Mouse (Mus musculus): ENCODE measurements around the gene Ptafr. TPM values are rescaled to one million over a fixed set of nuclear protein-coding genes. Genes with fewer than 3 reads are reported as not detected.
"Not testable (repeated sequence)": the region's sequence is repeated elsewhere in the genome, so short reads cannot be mapped to it uniquely, and the experiment has no call there.

Ptafr gene
- polyA plus RNA-seq, 1 experiment from 2014 or later = 0.25 TPM

DNA sequence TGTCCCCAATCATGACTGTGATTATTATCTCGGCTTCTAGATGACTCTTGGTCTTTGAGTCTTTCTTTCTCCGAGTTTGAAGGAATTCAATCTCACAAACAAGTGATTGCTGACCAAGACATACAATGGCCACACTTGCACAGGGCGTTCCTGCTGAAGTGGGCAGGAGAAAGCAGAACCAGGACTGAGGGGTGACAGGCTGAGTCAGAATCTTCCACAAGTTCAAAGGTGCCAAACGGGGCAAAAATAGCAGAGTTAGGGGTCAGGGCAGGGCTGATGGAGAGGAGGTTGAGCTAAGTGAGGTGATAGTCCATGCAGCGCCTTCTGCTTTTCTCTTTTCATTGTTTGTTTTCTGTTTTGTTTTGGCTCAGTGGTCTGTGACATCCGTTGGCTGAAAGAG is 36.6 kb downstream of the Ptafr start:
- Histone ChIP-seq H3K27ac (ENCODE audit: low read length) (no peak overlapping the region), H3K4me1 (replicated peaks; ENCODE audit: control insufficient read depth, insufficient read depth, low read length) (no peaks in the 10 kb centered on the region), H3K9me3 (ENCODE audit: control insufficient read depth, low read length) (no peaks in the 10 kb centered on the region), H3K4me3 (replicated peaks; ENCODE audit: low read length) (no peak overlapping the region), H3K27me3 (replicated peaks; ENCODE audit: control insufficient read depth, insufficient read depth, low read length) (no peaks in the 10 kb centered on the region), H3K4me2 (ENCODE audit: low read length) (no peak overlapping the region), H3K9ac (replicated peaks; ENCODE audit: low read depth, low read length) (no peak overlapping the region), H3K36me3 (ENCODE audit: control insufficient read depth, insufficient read depth) (no peaks in the 10 kb centered on the region)
- WGBS = 84% methylated on average over 6 of the region's 6 CpGs
- ATAC-seq = no peak

- H3K27me3 ChIP-seq (replicated peaks; ENCODE audit: control insufficient read depth, insufficient read depth, low read length); H3K9me3 ChIP-seq (ENCODE audit: control insufficient read depth, low read length); ATAC-seq; H3K4me3 ChIP-seq (replicated peaks; ENCODE audit: low read length); H3K27ac ChIP-seq (ENCODE audit: low read length); H3K4me2 ChIP-seq (ENCODE audit: low read length); H3K4me1 ChIP-seq (replicated peaks; ENCODE audit: control insufficient read depth, insufficient read depth, low read length); H3K9ac ChIP-seq (replicated peaks; ENCODE audit: low read depth, low read length); H3K36me3 ChIP-seq (ENCODE audit: control insufficient read depth, insufficient read depth): not testable (repeated sequence)
- WGBS = 91% methylated on average over 4 of the region's 5 CpGs
These were observed 37.4 kb downstream of the Ptafr start for GRCm38 (mm10) chr4:132601242-132601641.

DNA sequence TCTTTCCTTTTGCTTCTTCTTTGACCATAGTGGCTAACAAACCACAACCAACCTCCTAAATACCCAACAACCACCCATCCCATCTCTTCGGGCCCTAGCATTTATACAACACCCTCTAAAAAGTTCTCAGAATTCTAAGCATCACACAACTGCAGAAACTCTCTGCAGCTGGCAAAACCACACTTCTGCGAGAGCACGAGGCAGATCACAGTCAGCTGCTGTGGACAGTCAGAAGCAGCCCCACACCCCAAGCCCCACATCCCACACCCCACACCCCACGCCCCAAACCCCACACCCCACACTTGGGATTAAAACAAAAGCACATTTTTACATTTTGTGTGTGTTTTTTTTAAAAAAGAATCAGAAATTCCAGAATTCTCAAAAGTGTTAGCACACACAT is 39.6 kb downstream of the Ptafr start:
- Histone ChIP-seq H3K9me3 (ENCODE audit: control insufficient read depth, low read length) (no peaks in the 10 kb centered on the region), H3K27ac (ENCODE audit: low read length) (no peak overlapping the region), H3K9ac (replicated peaks; ENCODE audit: low read depth, low read length) (no peak overlapping the region), H3K4me1 (replicated peaks; ENCODE audit: control insufficient read depth, insufficient read depth, low read length) (no peaks in the 10 kb centered on the region), H3K27me3 (replicated peaks; ENCODE audit: control insufficient read depth, insufficient read depth, low read length) (no peaks in the 10 kb centered on the region), H3K4me3 (replicated peaks; ENCODE audit: low read length) (no peak overlapping the region), H3K36me3 (ENCODE audit: control insufficient read depth, insufficient read depth) (no peaks in the 10 kb centered on the region), H3K4me2 (ENCODE audit: low read length) (no peak overlapping the region)
- no peak for ATAC-seq
- WGBS = 82% methylated on average over 4 of the region's 4 CpGs

DNA sequence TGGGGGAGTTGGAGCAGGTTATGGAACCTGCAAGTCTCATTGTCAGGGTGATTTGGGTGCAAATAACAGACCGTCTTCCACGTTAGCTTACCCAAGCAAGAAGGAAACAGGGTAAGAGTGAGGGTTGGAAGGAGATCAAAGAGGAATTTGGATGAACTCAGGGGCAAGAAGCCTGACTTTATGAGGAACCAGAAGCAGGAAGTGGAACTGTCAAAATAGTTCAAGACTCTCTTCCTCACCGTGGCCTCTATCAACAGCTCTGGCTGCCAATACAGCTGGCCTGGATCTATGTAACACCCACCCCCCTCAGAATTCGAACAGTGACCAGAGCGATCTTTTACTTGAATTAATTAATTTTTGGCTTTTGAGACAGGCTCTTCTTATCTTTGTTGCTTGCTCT is 41.9 kb downstream of the Ptafr start:
- no peak overlapping the region for H3K4me3 ChIP-seq (replicated peaks; ENCODE audit: low read length)
- H3K9me3 ChIP-seq (ENCODE audit: control insufficient read depth, low read length) = no peaks in the 10 kb centered on the region
- H3K27me3 ChIP-seq (replicated peaks; ENCODE audit: control insufficient read depth, insufficient read depth, low read length) = no peaks in the 10 kb centered on the region
- ATAC-seq = no peak
- H3K4me2 ChIP-seq (ENCODE audit: low read length) = no peak overlapping the region
- H3K27ac ChIP-seq (ENCODE audit: low read length) = no peak overlapping the region
- no peaks in the 10 kb centered on the region for H3K4me1 ChIP-seq (replicated peaks; ENCODE audit: control insufficient read depth, insufficient read depth, low read length)
- H3K9ac ChIP-seq (replicated peaks; ENCODE audit: low read depth, low read length) = no peak overlapping the region
- H3K36me3 ChIP-seq (ENCODE audit: control insufficient read depth, insufficient read depth) = no peaks in the 10 kb centered on the region
- WGBS = 76% methylated on average over 5 of the region's 5 CpGs

- 66% methylated on average over 4 of the region's 4 CpGs for WGBS
These were observed 44.3 kb downstream of the Ptafr start for GRCm38 (mm10) chr4:132608147-132608546.

DNA sequence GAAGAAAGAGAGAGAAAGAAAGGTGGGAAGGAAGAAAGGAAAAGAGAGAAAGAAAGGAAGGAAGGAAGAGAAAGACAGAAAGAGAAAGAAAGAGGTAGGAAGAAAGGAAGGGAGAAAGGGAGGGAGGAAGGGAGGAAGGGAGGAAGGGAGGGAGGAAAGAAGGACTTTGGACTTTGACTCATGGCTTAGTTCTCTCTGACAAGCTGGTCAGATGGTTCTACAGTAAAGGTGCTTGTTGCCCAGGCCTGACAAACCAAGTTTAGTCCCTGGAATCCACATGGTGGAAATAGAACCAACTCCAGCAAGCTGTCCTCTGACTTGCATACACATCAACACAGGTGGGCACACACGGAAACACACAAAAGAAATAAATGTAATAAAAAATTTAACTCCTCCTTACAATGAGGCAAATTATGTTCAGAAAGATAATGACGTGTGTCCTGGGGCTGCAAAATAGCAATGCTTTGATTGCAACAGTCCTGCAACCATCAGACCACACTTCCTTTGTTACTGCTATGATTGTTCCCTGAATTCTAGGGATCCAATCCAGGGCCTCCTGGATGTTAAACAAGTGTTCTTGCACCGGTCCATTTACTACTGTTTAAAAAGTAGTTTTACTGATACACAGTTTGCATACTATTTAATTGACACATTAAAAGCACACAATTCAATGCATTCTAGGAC is 46.6 kb downstream of the Ptafr start:
- H3K4me3 ChIP-seq (replicated peaks; ENCODE audit: low read length) = no peak overlapping the region
- no peaks in the 10 kb centered on the region for H3K36me3 ChIP-seq (ENCODE audit: control insufficient read depth, insufficient read depth)
- 73% methylated on average over 3 of the region's 3 CpGs for WGBS
- H3K9ac ChIP-seq (replicated peaks; ENCODE audit: low read depth, low read length) = no peak overlapping the region
- no peaks in the 10 kb centered on the region for H3K27me3 ChIP-seq (replicated peaks; ENCODE audit: control insufficient read depth, insufficient read depth, low read length)
- H3K9me3 ChIP-seq (ENCODE audit: control insufficient read depth, low read length) = no peaks in the 10 kb centered on the region
- no peak for ATAC-seq
- no peaks in the 10 kb centered on the region for H3K4me1 ChIP-seq (replicated peaks; ENCODE audit: control insufficient read depth, insufficient read depth, low read length)
- H3K27ac ChIP-seq (ENCODE audit: low read length) = no peak overlapping the region
- no peak overlapping the region for H3K4me2 ChIP-seq (ENCODE audit: low read length)

More at GRCm38 (mm10) chr4:132608147-132608546, 44.3 kb downstream of the Ptafr start:
- no peak overlapping the region for H3K4me3 ChIP-seq (replicated peaks; ENCODE audit: low read length)
- H3K4me2 ChIP-seq (ENCODE audit: low read length) = no peak overlapping the region
- no peaks in the 10 kb centered on the region for H3K9me3 ChIP-seq (ENCODE audit: control insufficient read depth, low read length)
- no peak overlapping the region for H3K27ac ChIP-seq (ENCODE audit: low read length)
- no peaks in the 10 kb centered on the region for H3K36me3 ChIP-seq (ENCODE audit: control insufficient read depth, insufficient read depth)
- no peaks in the 10 kb centered on the region for H3K4me1 ChIP-seq (replicated peaks; ENCODE audit: control insufficient read depth, insufficient read depth, low read length)
- H3K9ac ChIP-seq (replicated peaks; ENCODE audit: low read depth, low read length) = no peak overlapping the region
- ATAC-seq = no peak
- no peaks in the 10 kb centered on the region for H3K27me3 ChIP-seq (replicated peaks; ENCODE audit: control insufficient read depth, insufficient read depth, low read length)

DNA sequence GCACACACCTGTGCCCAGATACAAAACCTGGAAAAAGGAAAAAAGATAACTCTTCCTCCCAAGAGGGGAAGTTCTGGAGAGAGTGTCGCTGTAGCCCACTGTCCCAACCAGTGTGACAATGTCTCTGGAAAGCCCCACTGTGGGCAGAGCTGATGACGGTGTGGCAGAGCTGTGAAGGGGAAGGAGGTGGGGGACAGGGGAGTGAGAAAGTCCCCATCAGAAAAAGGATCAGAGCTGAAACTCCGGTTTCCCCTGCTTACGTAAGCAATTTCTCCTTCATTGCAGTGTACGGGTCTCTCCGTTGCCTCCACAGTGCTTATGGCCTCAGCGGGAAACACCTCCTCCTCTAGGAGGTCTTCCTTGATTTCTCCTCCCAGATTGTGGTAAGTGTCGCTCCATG is 47.5 kb downstream of the Ptafr start:
- no peak for ATAC-seq
- Histone ChIP-seq H3K27me3 (replicated peaks; ENCODE audit: control insufficient read depth, insufficient read depth, low read length) (no peaks in the 10 kb centered on the region), H3K4me2 (ENCODE audit: low read length) (no peak overlapping the region), H3K27ac (ENCODE audit: low read length) (no peak overlapping the region), H3K9ac (replicated peaks; ENCODE audit: low read depth, low read length) (no peak overlapping the region), H3K36me3 (ENCODE audit: control insufficient read depth, insufficient read depth) (no peaks in the 10 kb centered on the region), H3K9me3 (ENCODE audit: control insufficient read depth, low read length) (no peaks in the 10 kb centered on the region), H3K4me3 (replicated peaks; ENCODE audit: low read length) (no peak overlapping the region), H3K4me1 (replicated peaks; ENCODE audit: control insufficient read depth, insufficient read depth, low read length) (no peaks in the 10 kb centered on the region)
- WGBS = 85% methylated on average over 8 of the region's 8 CpGs

DNA sequence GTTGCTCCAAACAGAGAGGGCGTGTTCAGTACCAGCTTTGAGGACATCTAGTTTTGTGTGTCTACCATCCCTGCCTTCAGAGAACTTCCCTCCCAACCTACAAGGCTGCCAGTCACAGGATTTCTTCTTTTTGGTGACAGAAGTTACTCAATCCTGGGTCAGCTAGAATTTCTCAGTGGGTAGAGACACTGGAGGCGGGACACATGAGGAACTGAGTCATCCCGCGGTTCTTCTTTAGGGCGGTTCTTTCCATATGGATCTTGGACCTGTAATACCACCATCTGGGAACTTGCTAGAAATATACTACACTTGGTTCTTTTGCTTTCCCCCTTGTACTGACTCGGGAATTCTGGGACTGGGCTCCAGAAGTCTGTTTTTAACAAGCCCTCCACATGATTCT is 54.0 kb downstream of the Ptafr start:
- H3K4me3 ChIP-seq (replicated peaks; ENCODE audit: low read length) = no peak overlapping the region
- no peak for ATAC-seq
- H3K27me3 ChIP-seq (replicated peaks; ENCODE audit: control insufficient read depth, insufficient read depth, low read length) = no peaks in the 10 kb centered on the region
- H3K36me3 ChIP-seq (ENCODE audit: control insufficient read depth, insufficient read depth) = no peaks in the 10 kb centered on the region
- H3K4me2 ChIP-seq (ENCODE audit: low read length) = no peak overlapping the region
- H3K9ac ChIP-seq (replicated peaks; ENCODE audit: low read depth, low read length) = no peak overlapping the region
- no peaks in the 10 kb centered on the region for H3K4me1 ChIP-seq (replicated peaks; ENCODE audit: control insufficient read depth, insufficient read depth, low read length)
- no peak overlapping the region for H3K27ac ChIP-seq (ENCODE audit: low read length)
- no peaks in the 10 kb centered on the region for H3K9me3 ChIP-seq (ENCODE audit: control insufficient read depth, low read length)
- WGBS = 93% methylated on average over 6 of the region's 6 CpGs

DNA sequence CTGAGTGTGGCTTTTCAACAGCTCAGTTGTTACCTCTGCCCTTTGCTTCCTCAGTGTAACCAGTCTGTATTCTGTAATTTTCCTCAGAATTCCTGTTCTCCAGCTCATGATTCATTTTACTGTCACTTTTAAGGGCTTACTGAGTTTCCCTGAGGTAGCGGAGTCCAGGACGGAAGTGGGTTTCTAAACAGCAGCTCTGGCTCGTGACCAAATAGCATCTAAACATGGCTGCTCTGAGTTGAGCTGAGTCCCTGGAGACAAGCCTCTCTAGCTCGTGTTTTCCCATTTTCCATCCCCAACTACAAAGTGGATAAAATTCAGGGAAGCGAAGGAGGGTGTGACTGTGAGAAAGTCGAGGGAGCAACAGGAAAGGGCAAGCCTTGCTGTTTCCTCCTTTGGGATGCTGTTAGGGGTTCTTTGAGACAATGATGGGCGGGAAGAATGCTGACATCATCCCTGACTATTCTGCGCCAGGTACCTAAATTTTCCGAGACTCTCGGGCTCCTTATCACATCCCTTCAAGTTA is 55.0 kb downstream of the Ptafr start:
- Histone ChIP-seq H3K4me3 (replicated peaks; ENCODE audit: low read length) (no peak overlapping the region), H3K27me3 (replicated peaks; ENCODE audit: control insufficient read depth, insufficient read depth, low read length) (no peaks in the 10 kb centered on the region), H3K4me1 (replicated peaks; ENCODE audit: control insufficient read depth, insufficient read depth, low read length) (no peaks in the 10 kb centered on the region), H3K9me3 (ENCODE audit: control insufficient read depth, low read length) (no peaks in the 10 kb centered on the region), H3K27ac (ENCODE audit: low read length) (no peak overlapping the region), H3K36me3 (ENCODE audit: control insufficient read depth, insufficient read depth) (no peaks in the 10 kb centered on the region), H3K4me2 (ENCODE audit: low read length) (no peak overlapping the region), H3K9ac (replicated peaks; ENCODE audit: low read depth, low read length) (no peak overlapping the region)
- no peak for ATAC-seq
- 91% methylated on average over 10 of the region's 10 CpGs for WGBS

DNA sequence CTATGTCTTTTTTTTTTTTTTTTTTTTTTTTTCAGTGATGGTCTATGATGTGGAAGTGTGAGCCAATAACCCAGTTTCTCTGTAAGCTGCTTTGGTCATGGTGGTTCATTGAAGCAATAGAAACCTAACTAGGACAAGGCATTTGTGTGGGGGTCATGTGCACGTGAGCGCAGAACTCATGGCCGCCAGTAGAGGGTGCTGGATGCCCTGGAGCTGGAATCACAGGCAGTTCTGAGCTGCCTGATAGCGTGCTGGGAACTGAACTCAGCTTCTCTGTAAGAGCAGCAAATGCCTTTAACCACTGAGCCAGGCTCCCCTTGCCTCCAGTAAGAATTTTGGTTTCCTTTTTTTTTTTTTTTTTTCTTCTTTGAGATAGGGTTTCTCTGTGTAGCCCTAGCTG is 56.3 kb downstream of the Ptafr start:
- no peaks in the 10 kb centered on the region for H3K27me3 ChIP-seq (replicated peaks; ENCODE audit: control insufficient read depth, insufficient read depth, low read length)
- no peaks in the 10 kb centered on the region for H3K4me1 ChIP-seq (replicated peaks; ENCODE audit: control insufficient read depth, insufficient read depth, low read length)
- ATAC-seq = no peak
- H3K9ac ChIP-seq (replicated peaks; ENCODE audit: low read depth, low read length) = no peak overlapping the region
- no peaks in the 10 kb centered on the region for H3K36me3 ChIP-seq (ENCODE audit: control insufficient read depth, insufficient read depth)
- H3K27ac ChIP-seq (ENCODE audit: low read length) = no peak overlapping the region
- 93% methylated on average over 4 of the region's 4 CpGs for WGBS
- H3K9me3 ChIP-seq (ENCODE audit: control insufficient read depth, low read length) = no peaks in the 10 kb centered on the region
- no peak overlapping the region for H3K4me3 ChIP-seq (replicated peaks; ENCODE audit: low read length)
- H3K4me2 ChIP-seq (ENCODE audit: low read length) = no peak overlapping the region
